Mouse (Mus musculus) ovary, postnatal 14 days (tissue): Measurements from ENCODE around the gene Zpr1.

Source experiments
- DNase-seq: peaks from one replicate; pipeline ENCODE4 v3.0.0; 2022; ENCODE audit warnings: low spot score

The Zpr1 gene

DNA sequence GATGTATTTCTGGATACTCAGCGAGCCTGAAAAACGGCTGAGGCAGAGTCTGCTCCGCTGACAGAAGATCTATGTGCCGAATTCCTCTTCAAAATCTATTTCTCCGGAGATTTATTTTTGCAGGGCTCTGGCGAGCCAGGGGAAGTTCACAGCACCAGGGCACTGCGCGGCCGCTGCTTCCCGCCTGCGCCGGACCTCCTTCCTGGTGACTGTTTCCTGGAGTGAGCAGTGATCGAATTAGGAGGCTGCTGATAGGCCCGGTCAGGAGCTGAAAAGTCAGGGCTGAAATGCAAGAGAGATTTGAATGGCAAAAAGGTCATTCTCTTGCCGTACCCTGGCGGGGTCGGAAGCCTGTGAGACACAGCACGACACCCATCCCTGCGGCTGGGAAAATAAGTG lies 56.4 kb downstream of the Zpr1 start:
- no peak for DNase-seq

DNA sequence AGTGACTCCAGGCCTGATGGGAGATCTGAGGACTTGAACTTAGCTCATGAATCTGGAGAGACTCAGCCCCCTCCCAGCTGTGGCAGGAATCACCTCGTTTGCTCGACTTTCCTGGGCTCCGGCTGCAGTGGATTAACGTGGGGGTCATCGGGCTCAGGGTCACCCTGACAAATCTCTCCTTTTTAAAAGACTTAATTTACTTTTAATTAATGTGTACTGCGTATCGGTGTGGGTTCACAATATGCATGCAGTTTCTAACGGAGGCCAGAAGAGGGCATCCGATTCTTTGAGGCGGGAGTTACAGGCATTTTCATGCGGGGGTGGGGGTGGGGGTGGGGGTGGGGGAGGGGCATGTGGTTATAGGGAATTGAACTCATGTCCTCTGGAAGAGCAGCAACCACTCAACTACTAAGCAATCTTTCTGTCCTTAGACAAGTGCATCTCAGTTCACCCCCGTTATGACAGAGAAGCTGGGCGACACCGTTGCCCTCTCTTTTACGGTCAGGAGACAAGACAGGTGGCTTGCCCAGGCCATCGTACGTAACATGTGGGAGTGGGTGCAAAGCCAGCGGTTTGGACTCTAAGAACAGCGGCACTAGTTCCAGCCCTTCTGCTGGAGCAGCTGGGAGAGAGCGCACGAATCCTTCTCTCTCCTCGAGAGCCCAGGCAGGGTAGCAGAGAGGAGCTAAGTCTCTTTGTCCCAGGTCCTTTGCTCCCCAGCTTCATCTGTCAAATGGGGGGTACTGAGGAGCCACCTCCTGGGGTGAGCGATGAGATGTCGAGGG lies 57.1 kb downstream of the Zpr1 start:
- no peak for DNase-seq

DNA sequence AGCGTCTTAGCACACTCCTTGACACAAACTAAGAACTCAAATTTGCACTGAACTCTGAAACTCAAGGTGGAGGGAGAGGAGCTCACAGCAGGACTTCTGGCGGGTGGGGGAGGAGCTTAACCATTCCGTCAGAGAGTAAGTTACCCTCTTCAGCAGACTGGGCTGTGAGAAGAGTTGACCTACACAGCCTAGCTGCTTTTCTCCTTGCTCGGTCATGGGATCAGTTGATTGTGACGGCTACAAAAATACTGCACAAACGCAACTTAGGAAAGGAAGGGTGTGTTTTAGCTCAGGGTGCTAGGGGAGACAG lies 57.7 kb downstream of the Zpr1 start:
- DNase-seq = no peak

DNA sequence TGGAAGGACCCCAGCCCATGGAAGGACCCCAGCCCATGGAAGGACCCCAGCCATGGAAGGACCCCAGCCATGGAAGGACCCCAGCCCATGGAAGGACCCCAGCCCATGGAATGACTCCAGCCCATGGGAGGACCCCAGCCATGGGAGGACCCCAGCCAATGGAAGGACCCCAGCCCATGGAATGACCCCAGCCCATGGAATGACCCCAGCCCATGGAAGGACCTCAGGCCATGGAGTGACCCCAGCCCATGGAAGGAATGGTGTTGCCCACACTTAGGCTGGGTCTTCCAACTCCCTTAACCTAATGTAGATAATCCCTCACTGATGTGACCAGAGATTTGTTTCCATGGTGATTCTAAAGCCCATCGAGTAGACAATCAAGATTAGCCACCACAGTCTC lies 58.4 kb downstream of the Zpr1 start:
- no peak for DNase-seq
